Mouse (Mus musculus): Measurements from ENCODE around the gene Gm49388. TPM values are rescaled to one million over a fixed set of nuclear protein-coding genes. Genes with fewer than 3 reads are reported as not detected.

The Gm49388 gene
- polyA plus RNA-seq (2014; fragmentation: Illumina TruSeq; extraction: RNeasy Lipid Tissue Mini Kit (QIAGEN cat#74804); ENCODE audit: insufficient read depth, low read depth, low replicate concordance): not detected

DNA sequence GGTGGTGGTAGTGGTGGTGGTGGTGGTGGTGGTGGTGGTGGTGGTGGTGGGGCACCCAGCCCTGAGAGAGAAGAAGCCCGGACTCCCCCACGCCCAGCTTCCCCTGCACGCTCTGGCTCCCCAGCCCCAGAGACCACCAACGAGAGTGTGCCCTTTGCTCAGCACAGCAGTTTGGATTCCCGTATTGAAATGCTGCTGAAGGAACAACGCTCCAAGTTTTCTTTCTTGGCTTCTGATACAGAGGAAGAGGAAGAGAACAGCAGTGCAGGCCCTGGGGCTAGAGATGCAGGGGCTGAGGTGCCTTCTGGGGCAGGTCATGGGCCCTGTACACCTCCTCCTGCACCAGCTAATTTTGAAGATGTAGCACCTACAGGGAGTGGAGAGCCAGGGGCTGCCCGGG lies at the start of gene Gm49388:
Gene Gm49388, plus strand, starts transcription at position 301 of the 400 bp plus-strand sequence.

DNA sequence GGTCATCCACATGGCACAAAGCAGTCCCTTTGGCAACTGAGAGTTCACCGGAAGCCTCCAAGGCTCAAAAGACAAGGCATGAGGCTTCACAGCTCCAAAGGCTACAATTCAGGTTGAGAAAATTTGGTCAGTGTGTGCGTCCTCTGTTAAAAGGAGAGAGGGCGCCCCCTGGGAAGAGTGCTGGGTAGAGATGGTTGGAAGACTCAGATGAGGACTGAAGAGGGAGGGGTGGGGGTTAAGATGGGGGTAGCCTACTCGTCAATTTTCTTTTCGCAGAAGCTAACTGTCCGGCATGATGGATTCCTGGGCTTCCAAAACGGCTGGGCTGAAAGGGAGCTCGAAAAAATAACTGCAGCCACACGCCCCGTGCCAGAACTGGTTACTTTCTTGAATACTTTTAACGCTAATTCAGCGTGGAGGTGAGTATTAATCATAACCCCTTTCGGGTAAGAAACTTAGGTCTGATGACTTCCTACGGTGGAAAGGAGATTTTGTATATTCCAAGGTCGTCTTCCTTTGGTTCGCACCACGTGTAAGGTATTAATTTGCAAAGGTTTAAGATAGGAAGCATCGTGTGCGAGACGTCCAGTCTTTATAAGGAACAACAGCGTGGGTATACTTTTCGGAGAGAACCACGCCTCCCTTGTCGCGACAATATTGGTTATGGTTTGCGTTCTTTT lies 40.9 kb upstream of the Gm49388 start, which contains the start of gene Fbxl19:
Gene Fbxl19, plus strand, starts transcription at position 178 of the 680 bp plus-strand sequence.

DNA sequence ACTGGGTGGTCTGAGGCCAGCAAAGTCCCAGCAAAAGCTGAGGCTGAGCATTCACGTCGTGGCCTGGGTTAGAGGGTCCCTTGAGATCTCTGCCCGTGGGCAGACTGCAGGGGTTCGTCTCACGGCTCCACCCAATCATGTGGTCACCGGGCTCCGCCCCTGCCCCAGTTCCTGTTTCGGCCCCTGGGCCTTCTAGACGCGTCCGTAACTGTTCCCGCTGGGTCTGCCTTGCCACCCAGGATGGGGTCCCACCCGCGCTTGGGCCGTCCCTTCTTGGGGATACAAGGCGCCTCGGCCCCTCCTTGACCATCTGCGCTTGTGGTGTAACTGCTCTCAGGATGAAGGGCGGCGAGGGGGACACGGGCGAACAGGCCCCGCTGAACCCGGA lies 15.8 kb upstream of the Gm49388 start, which contains the start of gene Orai3:
Gene Orai3, plus strand, starts transcription at position 165 of the 388 bp plus-strand sequence.

DNA sequence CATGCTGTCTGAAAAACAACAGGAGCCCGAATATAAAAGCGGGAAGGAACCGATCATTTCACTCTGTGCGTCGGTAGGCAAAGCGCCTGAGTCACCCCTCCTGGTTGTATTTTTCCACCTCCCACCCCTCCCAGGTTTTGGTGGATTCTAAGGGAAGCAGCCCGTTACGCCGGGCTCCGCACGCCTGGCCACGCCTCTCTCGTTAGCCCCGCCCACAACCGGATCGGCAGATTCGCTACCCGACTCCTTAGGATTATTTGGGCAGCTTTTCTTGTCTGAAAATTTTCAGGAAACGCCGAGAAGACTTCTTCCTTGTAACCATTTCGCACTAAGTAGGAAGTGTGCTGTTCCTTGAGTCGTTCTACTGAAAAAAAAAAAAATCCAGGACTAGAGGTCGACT lies 9.0 kb upstream of the Gm49388 start, which contains the start of gene Setd1a:
Gene Setd1a, plus strand, starts transcription at position 245 of the 400 bp plus-strand sequence.

DNA sequence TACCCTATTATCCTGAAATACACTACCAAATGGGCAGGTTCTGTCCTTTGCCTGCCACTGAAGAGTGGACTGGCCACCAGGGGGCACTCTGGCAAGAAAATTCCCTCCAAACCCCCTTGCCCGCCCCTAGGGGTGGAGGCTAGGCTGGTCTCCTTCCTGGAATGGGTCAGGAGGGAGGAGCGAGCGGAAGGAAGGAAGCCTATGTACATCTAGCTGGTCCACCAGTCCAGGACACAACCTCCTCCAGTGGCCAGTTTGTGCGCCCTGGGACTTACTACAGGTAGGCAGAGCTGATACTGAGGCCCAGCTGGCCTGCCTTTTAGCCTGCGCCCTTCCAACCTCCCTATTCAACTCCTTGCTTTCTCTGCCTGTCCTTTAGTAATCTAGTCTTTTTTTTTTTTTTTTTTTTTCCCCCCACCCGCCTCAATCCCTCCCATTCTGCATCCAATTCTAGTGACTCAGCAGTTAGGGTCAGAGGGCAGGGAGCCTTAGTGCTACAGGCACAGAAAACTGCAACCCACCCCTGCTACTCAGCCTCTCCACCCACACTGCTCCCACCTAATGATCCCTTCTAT lies 15.1 kb downstream of the Gm49388 start, which contains the start of gene Hsd3b7:
Gene Hsd3b7, plus strand, starts transcription at position 170 of the 575 bp plus-strand sequence.

DNA sequence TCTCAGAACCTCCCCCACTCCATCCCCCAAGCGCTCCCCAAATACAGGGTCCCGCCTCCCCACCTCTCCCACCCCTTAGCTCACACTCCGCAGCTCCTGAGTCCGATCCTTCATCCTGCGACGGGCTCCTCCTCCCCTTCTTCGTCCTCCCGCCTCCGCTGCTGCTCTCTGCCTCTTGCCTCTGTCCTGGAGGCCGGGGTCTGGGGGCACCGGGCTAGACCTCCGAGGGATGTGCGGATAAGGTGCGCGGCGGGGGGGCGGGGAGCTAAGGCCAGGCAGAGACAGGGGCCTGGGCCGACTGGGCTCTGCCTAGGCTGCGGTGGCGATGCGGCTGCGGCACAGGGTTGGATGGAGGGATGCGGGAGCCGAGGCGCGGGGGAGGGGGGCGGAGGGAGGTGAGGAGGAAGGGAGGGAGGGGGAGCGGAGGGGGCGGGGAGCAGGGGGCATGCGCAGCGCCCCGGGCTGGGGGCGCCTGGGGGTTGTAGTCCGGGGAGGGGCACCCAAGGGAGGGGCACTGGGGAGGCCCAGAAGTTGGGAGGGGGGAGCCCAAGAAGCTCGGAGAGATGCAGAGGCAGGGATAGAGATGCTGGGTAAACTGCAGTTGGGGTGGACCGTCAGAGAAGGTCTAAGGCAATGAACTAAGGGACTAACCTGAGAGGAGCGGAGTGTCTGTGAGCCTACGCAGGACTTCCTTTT lies 38.9 kb downstream of the Gm49388 start, which contains the start of the genes Stx4a and Stx1b:
Gene Stx4a, plus strand, starts transcription at position 119 of the 696 bp plus-strand sequence.
Gene Stx1b, minus strand, starts transcription at position 374 of the 696 bp plus-strand sequence.

Other genes starting within 250 kb of the Gm49388 start
- gene Tmem265, start 224.2 kb upstream of the Gm49388 start, polyA plus RNA-seq (2014; fragmentation: Illumina TruSeq; extraction: RNeasy Lipid Tissue Mini Kit (QIAGEN cat#74804); ENCODE audit: insufficient read depth, low read depth, low replicate concordance): not detected
- gene Phkg2, start 212.3 kb upstream of the Gm49388 start, polyA plus RNA-seq (2014; fragmentation: Illumina TruSeq; extraction: RNeasy Lipid Tissue Mini Kit (QIAGEN cat#74804); ENCODE audit: insufficient read depth, low read depth, low replicate concordance): 29.0 TPM
- gene Ccdc189, start 197.0 kb upstream of the Gm49388 start, polyA plus RNA-seq (2014; fragmentation: Illumina TruSeq; extraction: RNeasy Lipid Tissue Mini Kit (QIAGEN cat#74804); ENCODE audit: insufficient read depth, low read depth, low replicate concordance): 20.2 TPM
- 24.5 TPM for gene Rnf40, start 196.8 kb upstream of the Gm49388 start, polyA plus RNA-seq (2014; fragmentation: Illumina TruSeq; extraction: RNeasy Lipid Tissue Mini Kit (QIAGEN cat#74804); ENCODE audit: insufficient read depth, low read depth, low replicate concordance)
- gene Zfp629, start 169.8 kb upstream of the Gm49388 start, polyA plus RNA-seq (2014; fragmentation: Illumina TruSeq; extraction: RNeasy Lipid Tissue Mini Kit (QIAGEN cat#74804); ENCODE audit: insufficient read depth, low read depth, low replicate concordance): 5.9 TPM
- gene Bcl7c, start 76.7 kb upstream of the Gm49388 start, polyA plus RNA-seq (2014; fragmentation: Illumina TruSeq; extraction: RNeasy Lipid Tissue Mini Kit (QIAGEN cat#74804); ENCODE audit: insufficient read depth, low read depth, low replicate concordance): 35.1 TPM
- gene Ctf1, start 72.9 kb upstream of the Gm49388 start, polyA plus RNA-seq (2014; fragmentation: Illumina TruSeq; extraction: RNeasy Lipid Tissue Mini Kit (QIAGEN cat#74804); ENCODE audit: insufficient read depth, low read depth, low replicate concordance): 5.6 TPM
- not detected for gene Ctf2, start 53.4 kb upstream of the Gm49388 start, polyA plus RNA-seq (2014; fragmentation: Illumina TruSeq; extraction: RNeasy Lipid Tissue Mini Kit (QIAGEN cat#74804); ENCODE audit: insufficient read depth, low read depth, low replicate concordance)
- gene Fbxl19, start 41.1 kb upstream of the Gm49388 start, polyA plus RNA-seq (2014; fragmentation: Illumina TruSeq; extraction: RNeasy Lipid Tissue Mini Kit (QIAGEN cat#74804); ENCODE audit: insufficient read depth, low read depth, low replicate concordance): 5.9 TPM
- 36.1 TPM for gene Orai3, start 15.8 kb upstream of the Gm49388 start, polyA plus RNA-seq (2014; fragmentation: Illumina TruSeq; extraction: RNeasy Lipid Tissue Mini Kit (QIAGEN cat#74804); ENCODE audit: insufficient read depth, low read depth, low replicate concordance)
- 6.3 TPM for gene Setd1a, start 8.9 kb upstream of the Gm49388 start, polyA plus RNA-seq (2014; fragmentation: Illumina TruSeq; extraction: RNeasy Lipid Tissue Mini Kit (QIAGEN cat#74804); ENCODE audit: insufficient read depth, low read depth, low replicate concordance)
- gene Hsd3b7, start 15.0 kb downstream of the Gm49388 start, polyA plus RNA-seq (2014; fragmentation: Illumina TruSeq; extraction: RNeasy Lipid Tissue Mini Kit (QIAGEN cat#74804); ENCODE audit: insufficient read depth, low read depth, low replicate concordance): 43.9 TPM
- gene Stx4a, start 38.7 kb downstream of the Gm49388 start, polyA plus RNA-seq (2014; fragmentation: Illumina TruSeq; extraction: RNeasy Lipid Tissue Mini Kit (QIAGEN cat#74804); ENCODE audit: insufficient read depth, low read depth, low replicate concordance): 82.2 TPM
- 0.61 TPM for gene Stx1b, start 38.9 kb downstream of the Gm49388 start, polyA plus RNA-seq (2014; fragmentation: Illumina TruSeq; extraction: RNeasy Lipid Tissue Mini Kit (QIAGEN cat#74804); ENCODE audit: insufficient read depth, low read depth, low replicate concordance)
- gene Zfp646, start 90.6 kb downstream of the Gm49388 start, polyA plus RNA-seq (2014; fragmentation: Illumina TruSeq; extraction: RNeasy Lipid Tissue Mini Kit (QIAGEN cat#74804); ENCODE audit: insufficient read depth, low read depth, low replicate concordance): 7.3 TPM
- gene Zfp668, start 91.2 kb downstream of the Gm49388 start, polyA plus RNA-seq (2014; fragmentation: Illumina TruSeq; extraction: RNeasy Lipid Tissue Mini Kit (QIAGEN cat#74804); ENCODE audit: insufficient read depth, low read depth, low replicate concordance): 2.2 TPM
- gene Prss53, start 105.4 kb downstream of the Gm49388 start, polyA plus RNA-seq (2014; fragmentation: Illumina TruSeq; extraction: RNeasy Lipid Tissue Mini Kit (QIAGEN cat#74804); ENCODE audit: insufficient read depth, low read depth, low replicate concordance): 1.5 TPM
- not detected for gene Gm21974, start 109.8 kb downstream of the Gm49388 start, polyA plus RNA-seq (2014; fragmentation: Illumina TruSeq; extraction: RNeasy Lipid Tissue Mini Kit (QIAGEN cat#74804); ENCODE audit: insufficient read depth, low read depth, low replicate concordance)
- 114 TPM for gene Vkorc1, start 110.0 kb downstream of the Gm49388 start, polyA plus RNA-seq (2014; fragmentation: Illumina TruSeq; extraction: RNeasy Lipid Tissue Mini Kit (QIAGEN cat#74804); ENCODE audit: insufficient read depth, low read depth, low replicate concordance)
- 36.0 TPM for gene Bckdk, start 118.5 kb downstream of the Gm49388 start, polyA plus RNA-seq (2014; fragmentation: Illumina TruSeq; extraction: RNeasy Lipid Tissue Mini Kit (QIAGEN cat#74804); ENCODE audit: insufficient read depth, low read depth, low replicate concordance)
- gene Kat8, start 126.9 kb downstream of the Gm49388 start, polyA plus RNA-seq (2014; fragmentation: Illumina TruSeq; extraction: RNeasy Lipid Tissue Mini Kit (QIAGEN cat#74804); ENCODE audit: insufficient read depth, low read depth, low replicate concordance): 15.1 TPM
- 48.3 TPM for gene Prss8, start 144.5 kb downstream of the Gm49388 start, polyA plus RNA-seq (2014; fragmentation: Illumina TruSeq; extraction: RNeasy Lipid Tissue Mini Kit (QIAGEN cat#74804); ENCODE audit: insufficient read depth, low read depth, low replicate concordance)
- 8.8 TPM for gene Prss36, start 161.1 kb downstream of the Gm49388 start, polyA plus RNA-seq (2014; fragmentation: Illumina TruSeq; extraction: RNeasy Lipid Tissue Mini Kit (QIAGEN cat#74804); ENCODE audit: insufficient read depth, low read depth, low replicate concordance)
- 182 TPM for gene Fus, start 181.8 kb downstream of the Gm49388 start, polyA plus RNA-seq (2014; fragmentation: Illumina TruSeq; extraction: RNeasy Lipid Tissue Mini Kit (QIAGEN cat#74804); ENCODE audit: insufficient read depth, low read depth, low replicate concordance)
- gene Pycard, start 208.3 kb downstream of the Gm49388 start, polyA plus RNA-seq (2014; fragmentation: Illumina TruSeq; extraction: RNeasy Lipid Tissue Mini Kit (QIAGEN cat#74804); ENCODE audit: insufficient read depth, low read depth, low replicate concordance): 31.3 TPM
- 1.4 TPM for gene Trim72, start 218.3 kb downstream of the Gm49388 start, polyA plus RNA-seq (2014; fragmentation: Illumina TruSeq; extraction: RNeasy Lipid Tissue Mini Kit (QIAGEN cat#74804); ENCODE audit: insufficient read depth, low read depth, low replicate concordance)

Measured in lung, adult 10 weeks (tissue).